Mouse (Mus musculus): ENCODE results near the gene Cryba1. TPM values are rescaled to one million over a fixed set of nuclear protein-coding genes. Genes with fewer than 3 reads are reported as not detected.
A peak's percentile ranks its signal among the peaks of the same experiment; 100 is the strongest.

Gene Cryba1
- polyA plus RNA-seq, 2 experiments: not detected

- no peaks in the 10 kb centered on the region for H3K27me3 ChIP-seq (ENCODE audit: control insufficient read depth, insufficient read depth, low read length)
- DNase-seq (ENCODE audit: low read depth in 3 of 3, low spot score in 3 of 3): no peak
- no peak for ATAC-seq (ENCODE audit: insufficient read depth)
- no peak overlapping the region for H3K27ac ChIP-seq
- 73% methylated on average over 7 of the region's 7 CpGs for WGBS (ENCODE audit: insufficient replicate concordance)
- H3K4me2 ChIP-seq (ENCODE audit: low read depth): no peak overlapping the region
- no peak overlapping the region for H3K4me3 ChIP-seq (ENCODE audit: insufficient read depth in 1 of 2, low read depth in 2 of 2, low read length in 2 of 2)
- H3K9me3 ChIP-seq (ENCODE audit: control insufficient read depth, low read length): no peaks in the 10 kb centered on the region
- TF ChIP-seq CTCF (IDR thresholded peaks at IDR 0.05; ENCODE audit: low read depth): no peak
- no peak for TF ChIP-seq EP300 (IDR thresholded peaks at IDR 0.05; ENCODE audit: low read depth)
- H3K4me1 ChIP-seq (replicated peaks; ENCODE audit: control insufficient read depth in 2 of 2, insufficient read depth in 2 of 2, low read length in 1 of 2): no peaks in the 10 kb centered on the region
- H3K9ac ChIP-seq (replicated peaks): no peak overlapping the region
- no peaks in the 10 kb centered on the region for H3K36me3 ChIP-seq (replicated peaks; ENCODE audit: control insufficient read depth, insufficient read depth, low read depth)
These were observed 317 bp downstream of the Cryba1 start for GRCm38 (mm10) chr11:77724766-77725165.

GRCm38 (mm10) chr11:77721389-77721788, 3.7 kb downstream of the Cryba1 start:
- 69% methylated on average over 4 of the region's 4 CpGs for WGBS (ENCODE audit: insufficient replicate concordance)
- TF ChIP-seq EP300 (IDR thresholded peaks at IDR 0.05; ENCODE audit: low read depth) (no peak), CTCF (IDR thresholded peaks at IDR 0.05; ENCODE audit: low read depth) (peak; percentile 33; the same call in 1 of the 2 replicates)
- no peaks in the 10 kb centered on the region for H3K36me3 ChIP-seq (replicated peaks; ENCODE audit: control insufficient read depth, insufficient read depth, low read depth)
- no peak overlapping the region for H3K4me3 ChIP-seq (ENCODE audit: insufficient read depth in 1 of 2, low read depth in 2 of 2, low read length in 2 of 2)
- no peak for DNase-seq (ENCODE audit: low read depth in 3 of 3, low spot score in 3 of 3)
- ATAC-seq (ENCODE audit: insufficient read depth): no peak
- H3K27me3 ChIP-seq (ENCODE audit: control insufficient read depth, insufficient read depth, low read length): no peaks in the 10 kb centered on the region
- no peaks in the 10 kb centered on the region for H3K9me3 ChIP-seq (ENCODE audit: control insufficient read depth, low read length)
- no peak overlapping the region for H3K27ac ChIP-seq
- H3K4me2 ChIP-seq (ENCODE audit: low read depth): no peak overlapping the region
- H3K4me1 ChIP-seq (replicated peaks; ENCODE audit: control insufficient read depth in 2 of 2, insufficient read depth in 2 of 2, low read length in 1 of 2): no peaks in the 10 kb centered on the region
- no peak overlapping the region for H3K9ac ChIP-seq (replicated peaks)

- no peak for TF ChIP-seq CTCF (IDR thresholded peaks at IDR 0.05; ENCODE audit: low read depth)
- no peak for TF ChIP-seq EP300 (IDR thresholded peaks at IDR 0.05; ENCODE audit: low read depth)
- DNase-seq (ENCODE audit: low read depth in 3 of 3, low spot score in 3 of 3) (no peak), ATAC-seq (ENCODE audit: insufficient read depth) (no peak)
- no peaks in the 10 kb centered on the region for H3K27me3 ChIP-seq (ENCODE audit: control insufficient read depth, insufficient read depth, low read length)
- H3K4me3 ChIP-seq (ENCODE audit: insufficient read depth in 1 of 2, low read depth in 2 of 2, low read length in 2 of 2): no peak overlapping the region
- peaks cover 2% of the 10 kb centered on the region for H3K36me3 ChIP-seq (replicated peaks; ENCODE audit: control insufficient read depth, insufficient read depth, low read depth)
- H3K4me1 ChIP-seq (replicated peaks; ENCODE audit: control insufficient read depth in 2 of 2, insufficient read depth in 2 of 2, low read length in 1 of 2): no peaks in the 10 kb centered on the region
- H3K27ac ChIP-seq: no peak overlapping the region
- WGBS (ENCODE audit: insufficient replicate concordance): 80% methylated on average over 2 of the region's 2 CpGs
- H3K9ac ChIP-seq (replicated peaks): no peak overlapping the region
- H3K9me3 ChIP-seq (ENCODE audit: control insufficient read depth, low read length): no peaks in the 10 kb centered on the region
- H3K4me2 ChIP-seq (ENCODE audit: low read depth): no peak overlapping the region
These were observed 6.0 kb downstream of the Cryba1 start for GRCm38 (mm10) chr11:77719055-77719454.

DNA sequence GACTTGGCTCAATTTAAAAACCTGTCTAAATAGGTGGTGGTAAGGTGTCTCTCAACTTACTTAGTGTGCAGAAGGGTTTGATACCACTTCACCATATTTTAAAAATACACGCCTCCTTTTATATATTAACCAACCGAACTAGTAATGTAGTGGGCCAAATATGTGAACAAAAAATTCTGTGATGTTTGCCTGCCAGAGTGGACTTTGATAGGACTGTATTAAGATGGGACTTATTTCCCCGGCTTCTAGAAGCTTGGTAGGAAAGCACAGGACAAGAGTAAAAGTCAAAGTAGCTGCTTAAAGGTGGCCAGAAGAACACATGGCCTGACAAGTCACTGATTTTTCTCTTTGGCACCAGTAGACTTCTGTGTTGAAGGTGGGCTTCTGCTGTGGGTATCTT, 11.3 kb downstream of the Cryba1 start:
- DNase-seq (ENCODE audit: low read depth in 3 of 3, low spot score in 3 of 3): no peak

GRCm38 (mm10) chr11:77709039-77709438, 16.0 kb downstream of the Cryba1 start:
- 72% methylated on average over 3 of the region's 3 CpGs for WGBS (ENCODE audit: insufficient replicate concordance)
- DNase-seq (ENCODE audit: low read depth in 3 of 3, low spot score in 3 of 3): no peak
- H3K4me2 ChIP-seq (ENCODE audit: low read depth): no peak overlapping the region
- H3K4me1 ChIP-seq (replicated peaks; ENCODE audit: control insufficient read depth in 2 of 2, insufficient read depth in 2 of 2, low read length in 1 of 2): no peaks in the 10 kb centered on the region
- H3K9ac ChIP-seq (replicated peaks): no peak overlapping the region
- no peak overlapping the region for H3K27ac ChIP-seq
- peaks cover 30% of the 10 kb centered on the region for H3K36me3 ChIP-seq (replicated peaks; ENCODE audit: control insufficient read depth, insufficient read depth, low read depth)
- no peaks in the 10 kb centered on the region for H3K9me3 ChIP-seq (ENCODE audit: control insufficient read depth, low read length)
- no peak for ATAC-seq (ENCODE audit: insufficient read depth)
- no peaks in the 10 kb centered on the region for H3K27me3 ChIP-seq (ENCODE audit: control insufficient read depth, insufficient read depth, low read length)
- no peak for TF ChIP-seq CTCF (IDR thresholded peaks at IDR 0.05; ENCODE audit: low read depth)
- TF ChIP-seq EP300 (IDR thresholded peaks at IDR 0.05; ENCODE audit: low read depth): no peak
- H3K4me3 ChIP-seq (ENCODE audit: insufficient read depth in 1 of 2, low read depth in 2 of 2, low read length in 2 of 2): no peak overlapping the region

More for the DNA sequence above, 11.3 kb downstream of the Cryba1 start:
- 87% methylated on average over 3 of the region's 3 CpGs for WGBS (ENCODE audit: insufficient replicate concordance)
- no peak overlapping the region for H3K27ac ChIP-seq
- no peak for ATAC-seq (ENCODE audit: insufficient read depth)
- no peak overlapping the region for H3K4me3 ChIP-seq (ENCODE audit: insufficient read depth in 1 of 2, low read depth in 2 of 2, low read length in 2 of 2)
- H3K27me3 ChIP-seq (ENCODE audit: control insufficient read depth, insufficient read depth, low read length): no peaks in the 10 kb centered on the region
- TF ChIP-seq CTCF (IDR thresholded peaks at IDR 0.05; ENCODE audit: low read depth) (no peak), EP300 (IDR thresholded peaks at IDR 0.05; ENCODE audit: low read depth) (no peak)
- H3K4me1 ChIP-seq (replicated peaks; ENCODE audit: control insufficient read depth in 2 of 2, insufficient read depth in 2 of 2, low read length in 1 of 2): no peaks in the 10 kb centered on the region
- H3K4me2 ChIP-seq (ENCODE audit: low read depth): no peak overlapping the region
- peaks cover 17% of the 10 kb centered on the region for H3K36me3 ChIP-seq (replicated peaks; ENCODE audit: control insufficient read depth, insufficient read depth, low read depth)
- H3K9me3 ChIP-seq (ENCODE audit: control insufficient read depth, low read length): no peaks in the 10 kb centered on the region
- no peak overlapping the region for H3K9ac ChIP-seq (replicated peaks)

Measured in liver, embryonic 14.5 days (tissue).